Mouse (Mus musculus) neural tube, embryonic 14.5 days (tissue): ENCODE measurements around the gene Olfr1152. TPM values are rescaled to one million over a fixed set of nuclear protein-coding genes. Genes with fewer than 3 reads are reported as not detected.

ENCODE experiments used
- ATAC-seq: fragments of 200-750 bp; cut with Nextera tagmentation; 2 replicates; pipeline ENCODE4 v1.8.0; 2017; ENCODE audit warnings: low read depth, mild to moderate bottlenecking, moderate TSS enrichment, moderate library complexity
- H3K27ac ChIP-seq: fragments of 300-500 bp; sonication (generic); 2 replicates; pipeline ENCODE4 v1.5.1; 2014; ENCODE audit warnings: low read depth, mild to moderate bottlenecking, control low read depth, low read length, moderate library complexity, mixed read lengths
- H3K27me3 ChIP-seq: fragments of 300-500 bp; sonication (generic); 2 replicates; pipeline ENCODE4 v1.6.1; 2014; ENCODE audit warnings: low read length; ENCODE audit not compliant: control insufficient read depth, insufficient read depth
- H3K36me3 ChIP-seq: fragments of 300-500 bp; sonication (generic); 2 replicates; pipeline ENCODE4 v1.6.1; 2014; ENCODE audit warnings: low read length, mixed read lengths; ENCODE audit not compliant: control insufficient read depth, insufficient read depth
- H3K4me1 ChIP-seq: fragments of 300-500 bp; sonication (generic); 2 replicates; pipeline ENCODE4 v1.6.1; 2014; ENCODE audit warnings: low read length; ENCODE audit not compliant: control insufficient read depth, insufficient read depth
- H3K4me2 ChIP-seq: fragments of 300-500 bp; sonication (generic); 2 replicates; pipeline ENCODE4 v1.6.1; 2014; ENCODE audit warnings: mild to moderate bottlenecking, low read depth, low read length, control low read depth
- H3K4me3 ChIP-seq: fragments of 300-500 bp; sonication (generic); 2 replicates; pipeline ENCODE4 v1.5.1; 2014; ENCODE audit warnings: low read depth, low read length, control low read depth, mixed read lengths
- H3K9ac ChIP-seq: fragments of 300-500 bp; sonication (generic); replicated peaks from 2 replicates; pipeline ENCODE4 v1.6.1; 2014; ENCODE audit warnings: low read depth, mild to moderate bottlenecking, control low read depth, low read length, mixed read lengths
- H3K9me3 ChIP-seq: fragments of 300-500 bp; sonication (generic); 2 replicates; pipeline ENCODE4 v1.6.1; 2016; ENCODE audit warnings: low read length; ENCODE audit not compliant: control insufficient read depth
- WGBS: fragments of 180-500 bp; shearing (Covaris S2); extraction: QIAGEN DNeasy Blood & Tissue Kit; methylation state at CpG from one replicate; pipeline ENCODE4 v1.1.7; 2014; 5-methylcytosine and 5-hydroxymethylcytosine counted together
- polyA plus RNA-seq: library from polyadenylated mRNA; unstranded; fragments of >200 nt; fragmentation: Nextera tagmentation; extraction: Ambion mirVana; gene quantifications from 2 replicates; pipeline ENCODE4 v1.2.1, GENCODE M21; 2014

Gene Olfr1152
- 0.04 TPM in 1 of 2 replicates, not detected in the other for polyA plus RNA-seq

GRCm38 (mm10) chr2:87866192-87866591 is at the start of gene Olfr1152:
Gene Olfr1152, plus strand, starts transcription at chr2:87866492.
- H3K4me1 ChIP-seq, result no peaks in the 10 kb centered on the region
- no peaks in the 10 kb centered on the region for H3K27me3 ChIP-seq
- no peaks in the 10 kb centered on the region for H3K36me3 ChIP-seq
- H3K27ac ChIP-seq, result no peak within 1 kb of the TSS
- H3K9me3 ChIP-seq, result no peaks in the 10 kb centered on the region
- no peak within 1 kb of the TSS for H3K4me2 ChIP-seq
- no peak for ATAC-seq
- no peak within 1 kb of the TSS for H3K4me3 ChIP-seq
- no peak within 1 kb of the TSS for H3K9ac ChIP-seq

- no peak within 1 kb of the TSS for H3K9ac ChIP-seq
These were observed 36.1 kb upstream of the Olfr1152 start, which contains the start of gene Olfr1148 for GRCm38 (mm10) chr2:87830233-87830632. Gene Olfr1148, plus strand, starts transcription at chr2:87830533.

GRCm38 (mm10) chr2:87843693-87844092 is 22.6 kb upstream of the Olfr1152 start, which contains the start of gene Olfr1150-ps1:
Gene Olfr1150-ps1, plus strand, starts transcription at chr2:87843993.
- Histone ChIP-seq H3K4me3 (no peak within 1 kb of the TSS), H3K27me3 (no peaks in the 10 kb centered on the region), H3K36me3 (no peaks in the 10 kb centered on the region), H3K4me1 (no peaks in the 10 kb centered on the region), H3K4me2 (no peak within 1 kb of the TSS), H3K9me3 (no peaks in the 10 kb centered on the region), H3K27ac (no peak within 1 kb of the TSS), H3K9ac (no peak within 1 kb of the TSS)
- no peak for ATAC-seq
- 78% methylated on average over 1 of the region's 1 CpGs for WGBS

More at GRCm38 (mm10) chr2:87830233-87830632, 36.1 kb upstream of the Olfr1152 start, which contains the start of gene Olfr1148:
- Histone ChIP-seq H3K36me3 (no peaks in the 10 kb centered on the region), H3K4me3 (no peak within 1 kb of the TSS), H3K4me2 (no peak within 1 kb of the TSS), H3K27ac (no peak within 1 kb of the TSS), H3K27me3 (no peaks in the 10 kb centered on the region), H3K9me3 (no peaks in the 10 kb centered on the region), H3K4me1 (no peaks in the 10 kb centered on the region)
- ATAC-seq, result no peak
- 93% methylated on average over 1 of the region's 1 CpGs for WGBS

GRCm38 (mm10) chr2:87855562-87855961 is 10.7 kb upstream of the Olfr1152 start, which contains the start of gene Olfr1151:
Gene Olfr1151, plus strand, starts transcription at chr2:87855862.
- Histone ChIP-seq H3K9ac (no peak within 1 kb of the TSS), H3K4me3 (no peak within 1 kb of the TSS), H3K9me3 (no peaks in the 10 kb centered on the region), H3K27me3 (no peaks in the 10 kb centered on the region), H3K4me1 (no peaks in the 10 kb centered on the region), H3K27ac (no peak within 1 kb of the TSS), H3K36me3 (no peaks in the 10 kb centered on the region), H3K4me2 (no peak within 1 kb of the TSS)
- ATAC-seq, result no peak
- 87% methylated on average over 1 of the region's 1 CpGs for WGBS

- no peak within 1 kb of the TSS for H3K27ac ChIP-seq
- H3K4me2 ChIP-seq, result no peak within 1 kb of the TSS
- no peak within 1 kb of the TSS for H3K4me3 ChIP-seq
- no peaks in the 10 kb centered on the region for H3K4me1 ChIP-seq
- no peak within 1 kb of the TSS for H3K9ac ChIP-seq
- no peaks in the 10 kb centered on the region for H3K36me3 ChIP-seq
- ATAC-seq, result no peak
- no peaks in the 10 kb centered on the region for H3K9me3 ChIP-seq
- no peaks in the 10 kb centered on the region for H3K27me3 ChIP-seq
- WGBS, result 82% methylated on average over 1 of the region's 1 CpGs
These were observed 28.4 kb downstream of the Olfr1152 start, which contains the start of gene Olfr1153 for GRCm38 (mm10) chr2:87894662-87895061. Gene Olfr1153, plus strand, starts transcription at chr2:87894962.

DNA sequence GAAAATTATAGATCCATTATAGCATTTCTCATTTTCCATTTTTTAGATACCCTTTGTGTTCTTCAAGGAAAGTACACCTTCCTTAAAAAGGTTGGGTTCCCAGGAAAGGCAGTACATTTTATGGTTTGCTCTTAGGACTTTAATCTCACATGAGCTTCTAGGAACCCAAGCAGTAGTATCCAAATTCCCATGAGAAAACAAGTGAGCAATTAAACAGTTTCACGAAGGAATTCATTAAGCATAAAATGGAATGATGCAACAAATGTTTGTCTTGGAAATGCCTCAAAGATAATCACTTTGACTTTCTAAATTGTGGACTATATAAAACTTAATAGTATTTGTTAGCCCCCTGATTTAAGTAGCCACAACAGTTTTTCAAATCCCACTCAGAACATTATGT is 38.8 kb downstream of the Olfr1152 start, which contains the start of gene Olfr1154:
Olfr1154 (minus strand) TSS at position 101 of the 400 bp plus-strand sequence.
- Histone ChIP-seq H3K4me2 (no peak within 1 kb of the TSS), H3K4me3 (no peak within 1 kb of the TSS), H3K36me3 (no peaks in the 10 kb centered on the region), H3K27ac (no peak within 1 kb of the TSS), H3K9ac (no peak within 1 kb of the TSS), H3K4me1 (no peaks in the 10 kb centered on the region), H3K27me3 (no peaks in the 10 kb centered on the region), H3K9me3 (no peaks in the 10 kb centered on the region)
- ATAC-seq, result no peak
- 98% methylated on average over 1 of the region's 1 CpGs for WGBS

Other genes with a start within 250 kb of the Olfr1152 start
- gene Olfr1131, start 239.4 kb upstream of the Olfr1152 start, polyA plus RNA-seq, result not detected in 2 replicates
- not detected in 2 replicates for gene Olfr1132, start 229.0 kb upstream of the Olfr1152 start, polyA plus RNA-seq
- gene Olfr1133, start 219.1 kb upstream of the Olfr1152 start, polyA plus RNA-seq, result not detected in 2 replicates
- gene Olfr1134, start 208.0 kb upstream of the Olfr1152 start, polyA plus RNA-seq, result not detected in 2 replicates
- not detected in 2 replicates for gene Olfr1135, start 192.8 kb upstream of the Olfr1152 start, polyA plus RNA-seq
- not detected in 2 replicates for gene Olfr1136, start 172.5 kb upstream of the Olfr1152 start, polyA plus RNA-seq
- not detected in 2 replicates for gene Olfr1137, start 153.3 kb upstream of the Olfr1152 start, polyA plus RNA-seq
- not detected in 2 replicates for gene Olfr1138, start 126.5 kb upstream of the Olfr1152 start, polyA plus RNA-seq
- not detected in 2 replicates for gene Olfr1140, start 122.7 kb upstream of the Olfr1152 start, polyA plus RNA-seq
- gene Olfr1141, start 112.5 kb upstream of the Olfr1152 start, polyA plus RNA-seq, result not detected in 2 replicates
- not detected in 2 replicates for gene Olfr152, start 87.0 kb upstream of the Olfr1152 start, polyA plus RNA-seq
- not detected in 2 replicates for gene Olfr1143, start 65.9 kb upstream of the Olfr1152 start, polyA plus RNA-seq
- gene Olfr1145, start 56.7 kb upstream of the Olfr1152 start, polyA plus RNA-seq, result not detected in 2 replicates
- gene Olfr1148, start 36.0 kb upstream of the Olfr1152 start, polyA plus RNA-seq, result not detected in 2 replicates
- gene Olfr1150-ps1, start 22.5 kb upstream of the Olfr1152 start, polyA plus RNA-seq, result not detected in 2 replicates
- gene Olfr1151, start 10.6 kb upstream of the Olfr1152 start, polyA plus RNA-seq, result not detected in 2 replicates
- gene Olfr1153, start 28.5 kb downstream of the Olfr1152 start, polyA plus RNA-seq, result not detected in 2 replicates
- gene Olfr1154, start 38.7 kb downstream of the Olfr1152 start, polyA plus RNA-seq, result not detected in 2 replicates
- gene Olfr1155, start 78.6 kb downstream of the Olfr1152 start, polyA plus RNA-seq, result not detected in 2 replicates
- not detected in 2 replicates for gene Olfr1156, start 86.6 kb downstream of the Olfr1152 start, polyA plus RNA-seq
- not detected in 2 replicates for gene Olfr1157, start 101.8 kb downstream of the Olfr1152 start, polyA plus RNA-seq
- gene Olfr74, start 108.2 kb downstream of the Olfr1152 start, polyA plus RNA-seq, result not detected in 2 replicates
- gene Olfr1158, start 123.6 kb downstream of the Olfr1152 start, polyA plus RNA-seq, result not detected in 2 replicates
- gene Olfr1160, start 141.8 kb downstream of the Olfr1152 start, polyA plus RNA-seq, result not detected in 2 replicates
- gene Olfr1161, start 156.3 kb downstream of the Olfr1152 start, polyA plus RNA-seq, result not detected in 2 replicates
- not detected in 2 replicates for gene Olfr73, start 171.2 kb downstream of the Olfr1152 start, polyA plus RNA-seq
- gene Olfr1162, start 184.6 kb downstream of the Olfr1152 start, polyA plus RNA-seq, result not detected in 2 replicates
- gene Olfr1163, start 205.3 kb downstream of the Olfr1152 start, polyA plus RNA-seq, result not detected in 2 replicates
- gene Olfr1164, start 227.5 kb downstream of the Olfr1152 start, polyA plus RNA-seq, result not detected in 2 replicates